Mouse (Mus musculus): ENCODE measurements around the gene Mon2. TPM values are rescaled to one million over a fixed set of nuclear protein-coding genes. Genes with fewer than 3 reads are reported as not detected.

The Mon2 gene
- polyA plus RNA-seq, 1 experiment from 2014 or later: 18.7 TPM

DNA sequence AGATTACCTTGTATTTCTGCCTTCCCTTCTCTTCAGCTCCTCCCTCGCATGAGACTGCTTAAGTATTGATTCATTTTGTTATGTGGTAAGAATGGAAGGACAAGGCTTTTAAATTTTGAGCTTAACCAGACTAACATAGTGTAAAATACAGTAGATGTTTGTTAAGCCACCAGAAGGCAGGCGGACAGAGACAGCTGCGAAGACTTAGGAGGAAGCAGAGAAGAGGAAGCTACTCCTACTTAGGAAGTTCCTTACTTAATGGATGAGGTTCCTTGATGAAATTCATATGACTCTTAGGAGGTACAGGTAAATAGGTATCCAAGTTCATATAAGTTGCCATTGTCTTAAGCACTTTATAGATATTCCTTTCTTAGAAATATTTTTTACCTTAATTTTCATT, 16.3 kb upstream of the Mon2 start:
- no peak for ATAC-seq
- Histone ChIP-seq H3K9ac (no peak overlapping the region), H3K4me1 (replicated peaks) (no peaks in the 10 kb centered on the region), H3K27ac (no peak overlapping the region), H3K36me3 (no peaks in the 10 kb centered on the region), H3K9me3 (no peaks in the 10 kb centered on the region), H3K4me3 (replicated peaks) (no peak overlapping the region), H3K27me3 (replicated peaks) (no peaks in the 10 kb centered on the region), H3K4me2 (replicated peaks) (no peak overlapping the region)
- WGBS: 71% methylated on average over 3 of the region's 3 CpGs

DNA sequence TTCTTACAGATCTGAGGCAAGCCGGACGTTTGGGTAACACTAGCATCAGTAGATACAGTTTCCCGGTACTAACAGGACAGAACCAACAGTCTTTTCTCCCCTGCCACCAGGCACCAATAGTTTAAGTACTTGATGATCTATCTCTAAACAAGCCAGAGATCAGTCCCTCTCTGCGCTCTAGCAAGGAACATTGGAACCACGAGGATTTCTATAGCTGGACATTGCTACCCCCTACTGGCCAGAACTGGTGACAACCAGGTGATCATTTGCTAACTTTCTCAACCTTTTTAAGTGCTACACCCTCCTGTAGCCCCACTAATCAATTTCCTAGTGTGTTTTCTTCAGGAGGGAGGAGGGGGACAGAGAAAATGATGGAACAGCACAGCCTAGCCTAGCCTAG, 15.4 kb upstream of the Mon2 start:
- no peaks in the 10 kb centered on the region for H3K9me3 ChIP-seq
- ATAC-seq: 0 out of 2 replicates have a peak, but pooled peaks have one; percentile 34
- H3K36me3 ChIP-seq: no peaks in the 10 kb centered on the region
- H3K4me3 ChIP-seq (replicated peaks): no peak overlapping the region
- H3K9ac ChIP-seq: no peak overlapping the region
- H3K4me2 ChIP-seq (replicated peaks): no peak overlapping the region
- H3K4me1 ChIP-seq (replicated peaks): no peaks in the 10 kb centered on the region
- 23% methylated on average over 5 of the region's 5 CpGs for WGBS
- H3K27me3 ChIP-seq (replicated peaks): no peaks in the 10 kb centered on the region
- H3K27ac ChIP-seq: no peak overlapping the region

DNA sequence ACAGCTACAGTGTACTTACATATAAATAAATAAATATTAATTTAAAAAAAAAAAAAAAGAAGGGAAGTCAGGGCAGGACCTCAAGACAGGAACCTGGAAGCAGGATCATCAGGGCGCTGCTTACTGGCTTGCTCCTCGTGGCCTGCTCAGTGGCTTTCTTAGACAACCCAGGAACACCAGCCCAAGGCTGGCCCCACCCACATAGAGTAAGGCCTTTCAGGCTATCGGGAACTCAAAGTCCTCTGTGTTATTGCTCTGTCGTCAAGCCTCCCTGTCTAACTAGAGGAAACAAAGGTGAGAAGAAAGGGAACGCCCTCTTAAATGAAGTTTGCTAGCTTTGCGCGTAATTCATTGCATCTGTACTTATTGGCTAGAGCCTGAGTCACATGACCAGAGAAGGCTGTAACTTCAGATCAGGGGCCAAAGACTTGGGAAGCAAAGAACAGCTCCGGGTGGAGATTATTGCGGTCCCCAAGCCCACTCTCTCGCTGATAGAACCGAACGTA, 13.2 kb upstream of the Mon2 start:
- H3K27me3 ChIP-seq (replicated peaks): no peaks in the 10 kb centered on the region
- peak; percentile 95 for ATAC-seq
- H3K9ac ChIP-seq: no peak overlapping the region
- no peaks in the 10 kb centered on the region for H3K9me3 ChIP-seq
- H3K4me1 ChIP-seq (replicated peaks): 0 out of 2 replicates have a peak, but pooled peaks cover 4% of the 10 kb centered on the region
- WGBS: 70% methylated on average over 12 of the region's 12 CpGs
- H3K4me2 ChIP-seq (replicated peaks): no peak overlapping the region
- no peak overlapping the region for H3K27ac ChIP-seq
- H3K36me3 ChIP-seq: no peaks in the 10 kb centered on the region
- no peak overlapping the region for H3K4me3 ChIP-seq (replicated peaks)

DNA sequence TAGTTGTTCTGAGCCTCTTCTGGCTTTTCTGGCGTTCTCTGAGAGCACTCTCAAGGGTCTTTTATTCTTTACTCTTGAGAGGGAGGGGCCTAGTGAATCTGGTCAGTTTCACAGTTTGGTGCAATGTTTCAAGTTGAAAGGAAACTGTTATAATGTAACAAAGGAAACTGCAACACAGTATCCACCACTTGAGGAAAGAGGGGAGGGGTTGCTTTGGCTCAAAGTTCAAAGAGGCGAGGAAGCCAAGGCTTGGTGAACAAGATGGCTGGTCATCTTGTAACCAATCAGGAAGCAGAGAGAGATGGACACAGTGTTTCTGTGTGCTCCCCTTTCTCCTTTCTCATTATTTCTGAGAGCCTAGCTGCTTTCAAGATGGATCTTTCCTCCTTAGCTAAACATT, 10.5 kb upstream of the Mon2 start:
- no peaks in the 10 kb centered on the region for H3K36me3 ChIP-seq
- H3K4me3 ChIP-seq (replicated peaks): no peak overlapping the region
- WGBS: 78% methylated on average over 2 of the region's 2 CpGs
- H3K27ac ChIP-seq: no peak overlapping the region
- no peak for ATAC-seq
- 0 out of 2 replicates have a peak, but pooled peaks cover 4% of the 10 kb centered on the region for H3K4me1 ChIP-seq (replicated peaks)
- H3K4me2 ChIP-seq (replicated peaks): no peak overlapping the region
- no peaks in the 10 kb centered on the region for H3K27me3 ChIP-seq (replicated peaks)
- H3K9ac ChIP-seq: no peak overlapping the region
- no peaks in the 10 kb centered on the region for H3K9me3 ChIP-seq

DNA sequence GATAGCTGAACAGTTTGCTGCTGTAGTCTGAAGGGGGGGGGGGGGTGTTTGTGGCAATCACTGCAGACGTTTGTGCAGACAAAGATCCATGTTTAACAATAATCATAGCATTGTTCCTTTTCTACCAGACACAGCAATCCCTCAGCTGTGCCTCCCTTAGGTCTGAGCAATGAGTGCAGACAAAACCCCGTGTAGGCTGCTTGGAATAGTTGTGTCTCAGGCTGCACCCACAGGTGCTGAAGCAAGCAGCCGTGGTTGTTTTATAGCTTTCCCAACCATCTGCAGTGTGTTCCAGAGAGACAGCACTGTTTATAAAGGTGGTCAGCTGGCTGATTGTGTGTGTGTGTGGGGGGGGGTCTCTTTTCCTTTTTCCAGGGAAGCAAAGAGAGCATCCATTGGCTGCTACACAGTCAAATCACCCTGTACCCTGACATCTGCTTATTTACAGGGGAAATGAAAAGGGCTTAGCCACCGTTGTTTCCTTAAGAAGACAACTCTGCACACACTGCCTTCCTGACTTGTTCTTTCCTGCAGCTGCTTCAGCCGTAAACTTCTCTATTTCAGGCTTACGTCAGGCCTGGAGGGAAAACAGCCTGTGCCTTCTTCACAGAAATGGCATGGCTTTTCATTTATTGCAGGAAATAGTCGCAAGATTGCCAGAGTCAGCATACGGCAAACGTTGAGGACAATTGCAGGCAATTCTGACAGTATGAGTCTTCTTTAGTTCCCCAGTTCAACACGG, 8.8 kb upstream of the Mon2 start:
- no peaks in the 10 kb centered on the region for H3K9me3 ChIP-seq
- no peak overlapping the region for H3K4me3 ChIP-seq (replicated peaks)
- no peak overlapping the region for H3K27ac ChIP-seq
- no peaks in the 10 kb centered on the region for H3K36me3 ChIP-seq
- H3K4me2 ChIP-seq (replicated peaks): no peak overlapping the region
- no peaks in the 10 kb centered on the region for H3K27me3 ChIP-seq (replicated peaks)
- no peak; the same call in 1 of the 2 replicates for ATAC-seq
- WGBS: 24% methylated on average over 10 of the region's 10 CpGs
- H3K9ac ChIP-seq: no peak overlapping the region
- 0 out of 2 replicates have a peak, but pooled peaks cover 4% of the 10 kb centered on the region for H3K4me1 ChIP-seq (replicated peaks)

DNA sequence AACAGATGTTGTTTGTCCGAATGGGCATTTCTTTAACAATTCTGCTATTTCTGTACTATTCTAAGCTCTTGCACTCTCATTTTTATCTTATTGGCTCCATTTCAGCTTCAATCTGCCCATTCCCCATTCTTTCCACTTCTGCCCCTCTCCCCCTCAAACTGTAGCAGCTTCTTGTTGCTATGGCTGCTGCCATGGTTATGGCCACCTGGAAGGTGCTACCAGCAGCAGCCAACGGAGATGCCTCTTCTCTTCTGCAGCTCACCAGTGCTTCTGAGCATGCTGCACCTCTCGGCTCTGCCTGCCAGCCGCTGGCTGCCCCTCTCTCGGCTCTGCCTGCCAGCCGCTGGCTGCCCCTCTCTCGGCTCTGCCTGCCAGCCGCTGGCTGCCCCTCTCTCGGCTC, 8.0 kb upstream of the Mon2 start:
- Histone ChIP-seq H3K27me3 (replicated peaks) (no peaks in the 10 kb centered on the region), H3K4me1 (replicated peaks) (0 out of 2 replicates have a peak, but pooled peaks cover 4% of the 10 kb centered on the region), H3K9me3 (no peaks in the 10 kb centered on the region), H3K36me3 (no peaks in the 10 kb centered on the region), H3K4me3 (replicated peaks) (no peak overlapping the region), H3K9ac (no peak overlapping the region), H3K4me2 (replicated peaks) (no peak overlapping the region), H3K27ac (no peak overlapping the region)
- 65% methylated on average over 9 of the region's 9 CpGs for WGBS
- no peak for ATAC-seq

DNA sequence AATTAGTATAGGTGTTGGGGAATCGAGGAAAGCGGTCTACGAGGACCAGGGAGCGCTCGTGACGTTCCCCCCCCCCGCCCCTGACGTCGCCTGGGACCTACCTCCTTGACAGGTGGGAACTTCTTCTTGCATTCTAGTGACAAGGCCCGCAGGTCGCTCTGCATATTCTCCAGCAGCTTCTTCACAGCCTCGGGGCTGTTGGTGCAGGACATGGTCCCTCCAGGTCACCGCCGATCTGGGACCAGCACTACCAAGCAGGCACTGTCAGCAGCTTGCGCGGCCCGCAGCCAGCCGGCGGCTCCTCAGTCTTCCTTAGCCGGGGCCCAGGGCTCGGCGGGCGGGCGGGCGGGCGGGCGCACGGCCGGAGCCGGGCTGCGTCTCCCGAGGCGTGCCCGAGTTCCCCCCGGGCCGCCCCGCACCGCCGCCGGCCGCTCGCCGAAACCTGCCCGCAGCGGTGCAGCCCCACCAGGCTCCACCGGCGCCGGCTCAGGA, 508 bp downstream of the Mon2 start:
- Histone ChIP-seq H3K9me3 (no peaks in the 10 kb centered on the region), H3K27ac (peak overlapping the region; percentile 79), H3K9ac (peak overlapping the region; percentile 92), H3K4me3 (replicated peaks) (peak overlapping the region; percentile 94), H3K4me1 (replicated peaks) (peaks cover 6% of the 10 kb centered on the region; the same call in 1 of the 2 replicates), H3K4me2 (replicated peaks) (peak overlapping the region; percentile 69), H3K36me3 (0 out of 2 replicates have a peak, but pooled peaks cover 2% of the 10 kb centered on the region), H3K27me3 (replicated peaks) (no peaks in the 10 kb centered on the region)
- WGBS: 1% methylated on average over 48 of the region's 48 CpGs
- ATAC-seq: peak; percentile 77

DNA sequence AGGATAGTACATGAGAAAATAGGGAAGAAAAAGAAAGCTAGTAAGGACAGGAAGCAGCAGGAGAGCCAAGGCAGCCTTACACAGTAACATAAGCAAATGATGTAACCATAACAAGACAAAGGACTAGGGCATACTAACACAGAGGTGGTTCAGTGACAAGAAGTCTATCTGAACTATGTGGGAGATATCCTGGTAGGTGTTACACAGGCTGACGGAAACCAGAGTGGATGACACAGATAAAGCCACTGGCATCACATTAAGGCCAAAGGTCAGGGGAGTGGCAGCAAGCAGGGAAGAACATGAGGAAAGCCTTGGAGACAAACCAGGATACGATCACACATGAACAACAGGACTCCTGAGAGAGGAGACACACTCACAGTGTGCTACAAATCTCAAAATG, 4.3 kb downstream of the Mon2 start:
- no peak overlapping the region for H3K27ac ChIP-seq

DNA sequence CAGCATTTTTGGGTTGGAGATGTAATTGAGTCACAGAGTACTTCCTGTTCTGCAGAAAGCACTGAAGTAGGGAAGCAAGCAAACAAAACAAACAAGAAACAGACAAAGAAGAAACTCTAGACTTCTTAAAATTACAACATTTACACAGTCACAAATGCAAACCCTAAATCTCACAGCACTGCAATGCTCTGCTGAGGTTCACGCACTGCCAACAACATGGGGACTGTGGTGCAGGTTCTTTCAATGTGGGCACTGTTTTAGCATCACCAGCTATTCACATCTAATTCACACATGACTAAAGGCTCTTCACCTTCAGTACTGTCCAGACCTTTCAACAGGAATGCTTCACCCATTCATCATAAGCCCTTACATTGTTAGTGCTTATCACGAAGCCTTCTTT, 13.3 kb downstream of the Mon2 start:
- Histone ChIP-seq H3K4me2 (replicated peaks) (no peak overlapping the region), H3K4me3 (replicated peaks) (no peak overlapping the region), H3K27me3 (replicated peaks) (no peaks in the 10 kb centered on the region), H3K9me3 (no peaks in the 10 kb centered on the region), H3K27ac (no peak overlapping the region), H3K9ac (no peak overlapping the region), H3K36me3 (no peaks in the 10 kb centered on the region), H3K4me1 (replicated peaks) (no peaks in the 10 kb centered on the region)
- 91% methylated on average over 2 of the region's 2 CpGs for WGBS
- no peak for ATAC-seq

More for the DNA sequence above, 4.3 kb downstream of the Mon2 start:
- Histone ChIP-seq H3K9me3 (no peaks in the 10 kb centered on the region), H3K4me3 (replicated peaks) (no peak overlapping the region), H3K36me3 (peaks cover 9% of the 10 kb centered on the region; the same call in 1 of the 2 replicates), H3K9ac (no peak overlapping the region), H3K4me1 (replicated peaks) (peaks cover 6% of the 10 kb centered on the region; the same call in 1 of the 2 replicates), H3K4me2 (replicated peaks) (no peak overlapping the region), H3K27me3 (replicated peaks) (no peaks in the 10 kb centered on the region)
- peak; percentile 24; the same call in 1 of the 2 replicates for ATAC-seq
- WGBS: 54% methylated on average over 2 of the region's 2 CpGs

DNA sequence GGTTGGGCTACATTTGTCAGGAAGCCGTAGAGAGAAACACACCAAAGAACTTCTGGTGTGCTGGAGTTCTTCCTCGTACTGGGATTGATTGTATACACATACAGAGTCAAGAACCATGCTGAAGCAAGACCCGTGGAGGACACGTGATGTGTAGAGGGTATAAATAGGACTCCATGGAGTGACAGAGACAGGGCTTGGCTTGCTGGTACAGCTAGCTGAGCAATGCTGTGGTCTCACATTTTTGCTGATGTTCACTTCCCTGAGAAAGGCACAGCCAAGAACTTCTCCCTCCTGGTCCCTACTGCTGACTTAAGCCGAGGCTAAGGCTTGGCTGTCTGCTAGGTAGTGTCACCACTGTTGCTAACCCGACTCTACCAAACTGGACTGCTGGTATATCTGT, 15.5 kb downstream of the Mon2 start:
- Histone ChIP-seq H3K27me3 (replicated peaks) (no peaks in the 10 kb centered on the region), H3K36me3 (no peaks in the 10 kb centered on the region), H3K4me3 (replicated peaks) (no peak overlapping the region), H3K9ac (no peak overlapping the region), H3K4me2 (replicated peaks) (no peak overlapping the region), H3K27ac (no peak overlapping the region), H3K9me3 (no peaks in the 10 kb centered on the region), H3K4me1 (replicated peaks) (no peaks in the 10 kb centered on the region)
- WGBS: 91% methylated on average over 6 of the region's 6 CpGs
- no peak for ATAC-seq

DNA sequence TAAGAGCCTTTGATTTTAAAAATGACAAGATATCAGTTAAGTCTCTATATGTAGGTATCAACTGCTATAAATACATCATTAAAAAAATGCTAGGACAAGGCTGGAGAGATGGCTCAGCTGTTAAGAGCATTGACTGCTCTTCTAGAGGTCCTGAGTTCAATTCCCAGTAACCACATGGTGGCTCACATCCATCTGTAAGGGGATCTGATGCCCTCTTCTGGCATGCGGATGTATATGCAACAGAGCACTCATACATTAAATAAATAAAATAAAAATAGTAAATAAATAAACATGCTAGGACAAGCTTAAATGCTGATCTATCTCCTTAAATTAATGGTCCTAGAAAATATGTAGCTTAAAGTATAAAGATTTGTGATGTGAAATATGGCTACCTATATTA, 19.2 kb downstream of the Mon2 start:
- H3K27ac ChIP-seq: no peak overlapping the region
- no peaks in the 10 kb centered on the region for H3K9me3 ChIP-seq
- H3K9ac ChIP-seq: no peak overlapping the region
- H3K4me1 ChIP-seq (replicated peaks): no peaks in the 10 kb centered on the region
- H3K4me3 ChIP-seq (replicated peaks): no peak overlapping the region
- H3K36me3 ChIP-seq: no peaks in the 10 kb centered on the region
- 86% methylated on average over 1 of the region's 1 CpGs for WGBS
- H3K27me3 ChIP-seq (replicated peaks): no peaks in the 10 kb centered on the region
- no peak for ATAC-seq
- H3K4me2 ChIP-seq (replicated peaks): no peak overlapping the region

DNA sequence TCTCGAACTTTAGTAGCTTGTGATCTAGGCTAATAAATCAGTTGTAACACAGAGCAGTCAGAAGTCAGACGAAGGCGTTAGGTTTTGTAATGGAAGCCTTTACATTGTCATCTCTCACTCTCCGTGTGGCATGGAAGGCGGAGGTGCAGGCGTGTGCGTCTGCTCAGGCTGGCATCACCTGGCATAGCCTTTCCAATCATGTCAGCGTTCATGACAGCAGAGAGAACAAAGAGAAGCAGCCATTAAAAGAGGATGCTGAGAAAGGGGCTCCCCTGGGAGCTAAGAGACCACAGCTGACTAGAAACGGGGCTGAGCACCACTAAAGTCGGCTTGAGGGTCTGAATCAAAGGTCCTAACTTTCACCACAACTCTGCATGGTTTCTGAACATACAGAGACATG, 19.8 kb downstream of the Mon2 start:
- no peak overlapping the region for H3K4me3 ChIP-seq (replicated peaks)
- H3K4me2 ChIP-seq (replicated peaks): no peak overlapping the region
- no peak for ATAC-seq
- no peaks in the 10 kb centered on the region for H3K4me1 ChIP-seq (replicated peaks)
- H3K27ac ChIP-seq: no peak overlapping the region
- H3K27me3 ChIP-seq (replicated peaks): no peaks in the 10 kb centered on the region
- no peaks in the 10 kb centered on the region for H3K9me3 ChIP-seq
- H3K9ac ChIP-seq: no peak overlapping the region
- H3K36me3 ChIP-seq: no peaks in the 10 kb centered on the region
- WGBS: 87% methylated on average over 10 of the region's 10 CpGs

All from intestine, embryonic 15.5 days (tissue).